Mouse (Mus musculus) cerebellum, postnatal 14 days (tissue): ENCODE data around the gene Dnase1l3.
"Not testable (repeated sequence)": the region's sequence is repeated elsewhere in the genome, so short reads cannot be mapped to it uniquely, and the experiment has no call there.

Source experiments
- DNase-seq, 2 experiments: peaks; one replicate each; pipeline ENCODE4 v3.0.0; 2021; ENCODE audit warnings: mixed read lengths in 2 of 2

Gene Dnase1l3

GRCm38 (mm10) chr14:8011938-8012337, 17.6 kb upstream of the Dnase1l3 start:
- no peak for DNase-seq

GRCm38 (mm10) chr14:8011297-8011696, 16.9 kb upstream of the Dnase1l3 start:
- DNase-seq: no peak

- DNase-seq: peak; percentile 50 to 58
Observed at GRCm38 (mm10) chr14:8007923-8008322, 13.6 kb upstream of the Dnase1l3 start.

GRCm38 (mm10) chr14:8007486-8007885, 13.1 kb upstream of the Dnase1l3 start:
- DNase-seq: no peak

- no peak for DNase-seq
Observed at GRCm38 (mm10) chr14:8007084-8007483, 12.7 kb upstream of the Dnase1l3 start.

- DNase-seq: not testable (repeated sequence)
Observed at GRCm38 (mm10) chr14:8006061-8006460, 11.7 kb upstream of the Dnase1l3 start.

- DNase-seq: no peak
Observed at GRCm38 (mm10) chr14:8003727-8004670, 9.6 kb upstream of the Dnase1l3 start.

GRCm38 (mm10) chr14:8003093-8003670, 8.8 kb upstream of the Dnase1l3 start:
- peak; percentile 79 to 85 for DNase-seq

GRCm38 (mm10) chr14:8002432-8003092, 8.2 kb upstream of the Dnase1l3 start, which contains the start of gene Abhd6:
Abhd6 (plus strand) TSS chr14:8002902.
- peak; percentile 93 to 95 for DNase-seq

GRCm38 (mm10) chr14:8000831-8001685, 6.7 kb upstream of the Dnase1l3 start:
- DNase-seq: no peak

GRCm38 (mm10) chr14:8000247-8000646, 5.9 kb upstream of the Dnase1l3 start:
- DNase-seq: no peak

- DNase-seq: no peak
Observed at GRCm38 (mm10) chr14:7999435-7999834, 5.1 kb upstream of the Dnase1l3 start.

GRCm38 (mm10) chr14:7999030-7999429, 4.7 kb upstream of the Dnase1l3 start:
- no peak for DNase-seq

GRCm38 (mm10) chr14:7997255-7997696, 2.9 kb upstream of the Dnase1l3 start:
- DNase-seq: peak; percentile 93 to 97

GRCm38 (mm10) chr14:7992158-7992557, 2.2 kb downstream of the Dnase1l3 start:
- no peak for DNase-seq

- no peak for DNase-seq
Observed at GRCm38 (mm10) chr14:7991108-7991776, 3.1 kb downstream of the Dnase1l3 start.

GRCm38 (mm10) chr14:7989961-7990360, 4.4 kb downstream of the Dnase1l3 start:
- DNase-seq: no peak

GRCm38 (mm10) chr14:7989371-7989770, 5.0 kb downstream of the Dnase1l3 start:
- no peak for DNase-seq

- no peak for DNase-seq
Observed at GRCm38 (mm10) chr14:7986913-7987312, 7.5 kb downstream of the Dnase1l3 start.

GRCm38 (mm10) chr14:7981226-7981625, 13.1 kb downstream of the Dnase1l3 start:
- no peak for DNase-seq

- DNase-seq: no peak
Observed at GRCm38 (mm10) chr14:7978183-7978582, 16.2 kb downstream of the Dnase1l3 start.

- DNase-seq: no peak
Observed at GRCm38 (mm10) chr14:7977471-7977870, 16.9 kb downstream of the Dnase1l3 start.
